Mouse (Mus musculus): Measurements from ENCODE around the gene Fgfr2. TPM values are rescaled to one million over a fixed set of nuclear protein-coding genes. Genes with fewer than 3 reads are reported as not detected.

Fgfr2 gene
- polyA plus RNA-seq, 1 experiment from 2014 or later, result 11.2 TPM

DNA sequence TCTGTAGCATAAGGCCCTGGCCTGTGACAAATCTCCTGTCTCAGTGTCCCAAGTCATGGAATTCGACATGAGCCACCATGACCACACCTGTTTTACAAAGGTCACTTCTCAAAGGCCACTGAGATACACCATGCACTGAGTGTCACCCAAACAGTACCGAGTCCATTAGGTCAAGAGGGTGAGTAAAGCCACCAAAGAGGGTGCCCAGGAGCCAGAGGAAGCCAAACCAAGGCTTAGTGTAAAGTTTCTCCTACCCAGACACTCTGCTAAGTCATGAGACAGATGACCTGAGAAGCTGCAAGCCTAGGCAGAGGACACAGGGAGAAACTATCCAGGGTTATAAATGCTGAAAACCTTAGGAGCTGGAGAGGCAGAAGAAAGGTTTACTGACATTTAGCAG lies 361.7 kb downstream of the Fgfr2 start:
- Histone ChIP-seq H3K27me3 (ENCODE audit: insufficient read depth, low read length) (no peaks in the 10 kb centered on the region), H3K4me3 (ENCODE audit: low read depth, low read length) (no peak overlapping the region), H3K27ac (ENCODE audit: low read depth) (no peak overlapping the region), H3K9ac (replicated peaks) (no peak overlapping the region), H3K36me3 (replicated peaks; ENCODE audit: insufficient read depth, low read length) (peaks cover 93% of the 10 kb centered on the region), H3K4me2 (ENCODE audit: low read depth, low read length) (no peak overlapping the region), H3K9me3 (ENCODE audit: low read length) (no peaks in the 10 kb centered on the region), H3K4me1 (ENCODE audit: insufficient read depth) (peaks cover 20% of the 10 kb centered on the region)
- no peak for DNase-seq
- 72% methylated on average over 2 of the region's 2 CpGs for WGBS (ENCODE audit: insufficient replicate concordance)
- no peak for TF ChIP-seq CTCF (IDR thresholded peaks at IDR 0.05; ENCODE audit: low read depth)
- no peak for TF ChIP-seq EP300 (IDR thresholded peaks at IDR 0.05; ENCODE audit: low read depth)
- ATAC-seq, result no peak

DNA sequence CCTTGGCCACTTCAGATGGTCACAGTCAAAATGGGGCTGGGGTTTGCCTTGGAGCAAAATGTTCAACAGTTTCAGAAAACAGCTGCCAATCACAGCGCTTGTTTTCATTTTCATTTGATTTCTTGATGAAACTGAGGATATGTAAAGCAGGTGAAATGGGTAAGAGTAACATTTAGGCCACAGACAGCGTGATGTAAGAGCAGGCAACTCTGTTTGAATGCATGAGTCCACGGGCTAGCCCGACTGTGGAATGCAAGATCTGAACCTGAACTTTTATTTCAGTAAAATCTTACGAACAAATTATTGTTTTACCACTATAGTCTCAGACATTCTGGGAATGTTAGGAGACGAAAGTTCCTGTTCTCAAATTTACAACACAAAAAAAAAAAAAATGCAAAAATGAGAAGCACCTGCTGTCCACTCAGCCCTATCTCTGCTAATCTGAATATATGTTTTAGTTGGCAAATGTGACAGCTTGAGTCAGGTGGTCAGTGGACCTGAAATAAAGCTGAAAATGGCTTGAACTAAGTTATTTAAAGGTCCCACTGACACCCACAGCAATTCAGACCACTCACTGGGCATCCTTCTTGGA lies 362.5 kb downstream of the Fgfr2 start:
- Histone ChIP-seq H3K4me2 (ENCODE audit: low read depth, low read length) (no peak overlapping the region), H3K4me1 (ENCODE audit: insufficient read depth) (peaks cover 13% of the 10 kb centered on the region), H3K9ac (replicated peaks) (no peak overlapping the region), H3K27me3 (ENCODE audit: insufficient read depth, low read length) (no peaks in the 10 kb centered on the region), H3K36me3 (replicated peaks; ENCODE audit: insufficient read depth, low read length) (peaks cover 93% of the 10 kb centered on the region), H3K4me3 (ENCODE audit: low read depth, low read length) (no peak overlapping the region), H3K27ac (ENCODE audit: low read depth) (no peak overlapping the region), H3K9me3 (ENCODE audit: low read length) (no peaks in the 10 kb centered on the region)
- 94% methylated on average over 6 of the region's 6 CpGs for WGBS (ENCODE audit: insufficient replicate concordance)
- no peak for DNase-seq
- no peak for ATAC-seq
- no peak for TF ChIP-seq EP300 (IDR thresholded peaks at IDR 0.05; ENCODE audit: low read depth)
- TF ChIP-seq CTCF (IDR thresholded peaks at IDR 0.05; ENCODE audit: low read depth), result no peak

DNA sequence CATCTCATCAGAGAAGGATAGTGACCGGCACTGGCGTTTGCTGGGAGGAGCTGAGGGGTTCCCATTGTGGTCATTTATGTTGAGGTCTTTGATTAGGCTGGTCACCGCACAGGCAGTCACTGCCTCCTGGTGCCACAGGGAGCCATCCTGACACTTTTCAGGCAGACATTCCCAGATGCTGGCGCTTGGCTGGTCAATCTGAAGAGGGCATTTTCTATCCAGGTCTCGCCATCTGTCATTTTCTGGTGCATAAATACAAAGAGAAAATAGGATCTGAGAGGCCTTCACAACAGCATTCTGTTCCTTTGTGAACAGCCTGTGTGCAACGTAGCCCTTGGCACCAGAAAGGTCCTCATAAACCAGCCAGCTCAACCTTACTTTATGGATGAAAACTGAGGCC lies 363.2 kb downstream of the Fgfr2 start:
- Histone ChIP-seq H3K4me2 (ENCODE audit: low read depth, low read length) (no peak overlapping the region), H3K4me1 (ENCODE audit: insufficient read depth) (0 out of 2 replicates have a peak, but pooled peaks cover 6% of the 10 kb centered on the region), H3K9ac (replicated peaks) (no peak overlapping the region), H3K9me3 (ENCODE audit: low read length) (no peaks in the 10 kb centered on the region), H3K27ac (ENCODE audit: low read depth) (no peak overlapping the region), H3K36me3 (replicated peaks; ENCODE audit: insufficient read depth, low read length) (peaks cover 92% of the 10 kb centered on the region), H3K4me3 (ENCODE audit: low read depth, low read length) (no peak overlapping the region), H3K27me3 (ENCODE audit: insufficient read depth, low read length) (no peaks in the 10 kb centered on the region)
- 97% methylated on average over 6 of the region's 6 CpGs for WGBS (ENCODE audit: insufficient replicate concordance)
- TF ChIP-seq CTCF (IDR thresholded peaks at IDR 0.05; ENCODE audit: low read depth) (no peak), EP300 (IDR thresholded peaks at IDR 0.05; ENCODE audit: low read depth) (no peak)
- ATAC-seq (no peak), DNase-seq (no peak)

DNA sequence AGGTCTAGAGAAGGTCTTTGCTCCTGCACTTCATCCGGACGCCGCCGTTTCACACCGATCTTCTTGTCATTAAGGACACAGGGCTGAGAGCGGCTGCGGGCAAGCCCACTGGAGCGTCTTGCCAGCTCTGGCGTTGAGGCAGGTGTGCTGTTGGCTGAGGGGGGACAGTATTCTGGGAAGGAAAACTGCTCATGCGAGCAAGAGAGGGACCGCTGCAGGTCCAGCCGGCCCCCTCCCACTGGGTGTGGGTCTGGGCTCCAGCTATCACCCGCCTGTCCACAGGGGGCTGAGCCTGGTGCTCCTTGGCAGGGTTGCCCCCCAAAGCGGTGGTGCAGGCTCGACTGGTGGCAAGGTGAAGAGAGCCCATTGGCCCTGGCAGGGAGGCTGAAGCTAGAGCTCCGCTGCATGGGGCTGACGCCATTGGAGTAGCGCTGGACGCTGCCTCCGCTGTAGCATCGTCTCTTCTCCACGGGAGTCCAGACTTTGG lies 363.7 kb downstream of the Fgfr2 start:
- Histone ChIP-seq H3K4me3 (ENCODE audit: low read depth, low read length) (no peak overlapping the region), H3K27me3 (ENCODE audit: insufficient read depth, low read length) (no peaks in the 10 kb centered on the region), H3K4me2 (ENCODE audit: low read depth, low read length) (no peak overlapping the region), H3K4me1 (ENCODE audit: insufficient read depth) (0 out of 2 replicates have a peak, but pooled peaks cover 2% of the 10 kb centered on the region), H3K9ac (replicated peaks) (no peak overlapping the region), H3K36me3 (replicated peaks; ENCODE audit: insufficient read depth, low read length) (peaks cover 88% of the 10 kb centered on the region), H3K27ac (ENCODE audit: low read depth) (no peak overlapping the region), H3K9me3 (ENCODE audit: low read length) (no peaks in the 10 kb centered on the region)
- 95% methylated on average over 22 of the region's 22 CpGs for WGBS (ENCODE audit: insufficient replicate concordance)
- no peak for ATAC-seq
- no peak for DNase-seq
- TF ChIP-seq CTCF (IDR thresholded peaks at IDR 0.05; ENCODE audit: low read depth) (no peak), EP300 (IDR thresholded peaks at IDR 0.05; ENCODE audit: low read depth) (no peak)

DNA sequence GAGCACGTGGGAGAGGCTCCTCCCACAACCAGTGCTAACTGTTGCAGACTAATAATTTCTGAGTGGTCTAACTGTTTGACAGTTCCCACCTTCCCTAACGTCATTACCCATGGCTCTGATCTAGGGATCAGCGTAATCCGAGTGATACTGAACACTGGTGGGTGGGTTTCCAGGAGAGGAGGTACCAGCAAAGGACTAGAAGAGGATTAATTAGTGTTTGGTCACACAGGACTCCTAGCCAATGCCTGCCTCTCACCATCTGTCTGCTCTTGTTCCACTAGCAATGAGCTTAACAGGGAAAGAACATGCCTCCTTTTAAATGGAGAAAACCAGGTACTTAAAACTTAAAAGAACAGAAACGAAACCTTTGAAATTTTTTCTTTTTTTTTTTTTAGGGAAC lies 364.3 kb downstream of the Fgfr2 start:
- DNase-seq, result no peak
- Histone ChIP-seq H3K4me3 (ENCODE audit: low read depth, low read length) (no peak overlapping the region), H3K4me2 (ENCODE audit: low read depth, low read length) (no peak overlapping the region), H3K27me3 (ENCODE audit: insufficient read depth, low read length) (no peaks in the 10 kb centered on the region), H3K9me3 (ENCODE audit: low read length) (no peaks in the 10 kb centered on the region), H3K27ac (ENCODE audit: low read depth) (no peak overlapping the region), H3K9ac (replicated peaks) (no peak overlapping the region), H3K36me3 (replicated peaks; ENCODE audit: insufficient read depth, low read length) (peaks cover 87% of the 10 kb centered on the region), H3K4me1 (ENCODE audit: insufficient read depth) (0 out of 2 replicates have a peak, but pooled peaks cover 2% of the 10 kb centered on the region)
- TF ChIP-seq EP300 (IDR thresholded peaks at IDR 0.05; ENCODE audit: low read depth) (no peak), CTCF (IDR thresholded peaks at IDR 0.05; ENCODE audit: low read depth) (no peak)
- no peak for ATAC-seq
- WGBS (ENCODE audit: insufficient replicate concordance), result 83% methylated on average over 5 of the region's 5 CpGs

DNA sequence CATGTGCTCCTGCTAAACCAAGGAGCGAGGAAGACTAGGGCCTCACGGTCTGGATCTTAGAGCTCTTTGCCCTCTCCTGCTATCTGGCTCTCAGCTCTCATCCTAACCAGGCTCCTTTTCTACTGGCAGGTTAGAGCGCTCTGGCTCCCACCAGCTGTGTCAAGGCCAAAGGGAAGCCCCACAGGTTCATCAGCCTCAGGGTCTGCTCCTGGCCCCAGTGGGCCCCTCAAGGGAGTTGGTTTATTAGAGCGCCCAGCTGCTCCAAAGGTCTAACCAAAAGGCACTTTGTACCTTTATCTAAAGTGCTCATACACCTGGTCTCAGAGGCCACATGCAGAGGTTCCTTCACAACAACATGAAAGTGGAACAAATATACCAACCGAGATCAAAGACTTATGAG lies 366.8 kb downstream of the Fgfr2 start:
- Histone ChIP-seq H3K27ac (ENCODE audit: low read depth) (no peak overlapping the region), H3K9me3 (ENCODE audit: low read length) (no peaks in the 10 kb centered on the region), H3K4me3 (ENCODE audit: low read depth, low read length) (no peak overlapping the region), H3K36me3 (replicated peaks; ENCODE audit: insufficient read depth, low read length) (peaks cover 82% of the 10 kb centered on the region), H3K4me1 (ENCODE audit: insufficient read depth) (peaks cover 2% of the 10 kb centered on the region; the same call in 1 of the 2 replicates), H3K4me2 (ENCODE audit: low read depth, low read length) (no peak overlapping the region), H3K9ac (replicated peaks) (no peak overlapping the region), H3K27me3 (ENCODE audit: insufficient read depth, low read length) (no peaks in the 10 kb centered on the region)
- ATAC-seq, result no peak
- WGBS (ENCODE audit: insufficient replicate concordance), result 90% methylated on average over 5 of the region's 5 CpGs
- TF ChIP-seq CTCF (IDR thresholded peaks at IDR 0.05; ENCODE audit: low read depth), result no peak
- no peak for TF ChIP-seq EP300 (IDR thresholded peaks at IDR 0.05; ENCODE audit: low read depth)
- no peak for DNase-seq

Data from liver, postnatal 0 days (tissue).